Mouse (Mus musculus) CH12.LX (cell line): ENCODE measurements at regions not wholly inside any gene's neighbourhood (a gene's known extent, or its start where the extent isn't known, plus 50 kb on each side); places are given as distances from the start of the nearest gene placed in this dataset.
"Not testable (repeated sequence)": the region's sequence is repeated elsewhere in the genome, so short reads cannot be mapped to it uniquely, and the experiment has no call there.

Source experiments
- DNase-seq: peaks from one replicate; pipeline ENCODE4 v3.0.0-alpha.2; 2013; ENCODE audit errors: extremely low read depth
- H3K27ac ChIP-seq: 2 replicates; pipeline ENCODE4 v1.5.1; 2012; ENCODE audit warnings: low read depth, mild to moderate bottlenecking, control low read depth, moderate library complexity; ENCODE audit not compliant: insufficient read depth
- H3K27me3 ChIP-seq: replicated peaks from 2 replicates; pipeline ENCODE3; 2012; ENCODE audit warnings: inconsistent platforms
- H3K36me3 ChIP-seq, 2 experiments: replicated peaks in 1 of 2; 2 replicates each; pipeline versions ENCODE3 to v1.6.1; 2012; ENCODE audit warnings: inconsistent platforms in 1 of 2, low read length in 1 of 2, mild to moderate bottlenecking in 1 of 2, mixed read lengths in 1 of 2, moderate library complexity in 1 of 2; ENCODE audit not compliant: control insufficient read depth in 1 of 2, insufficient read depth in 1 of 2
- H3K4me1 ChIP-seq, 2 experiments: 2 replicates each; pipeline ENCODE4 v1.6.1; 2012; ENCODE audit warnings: inconsistent platforms in 1 of 2, moderate library complexity in 1 of 2; ENCODE audit not compliant: insufficient read depth in 2 of 2, control insufficient read depth in 1 of 2
- H3K4me2 ChIP-seq: 2 replicates; pipeline ENCODE4 v1.6.1; 2012; ENCODE audit warnings: low read depth, mild to moderate bottlenecking, control low read depth; ENCODE audit not compliant: poor library complexity, insufficient read depth, severe bottlenecking
- H3K4me3 ChIP-seq, 3 experiments: fragments of 150-350 bp in 1 of 3; sonication (generic) in 1 of 3; replicated peaks in 1 of 3; 2 replicates each; pipeline versions ENCODE3 to v1.5.1; 2011 to 2012; ENCODE audit warnings: low read depth in 2 of 3, low read length in 2 of 3, mild to moderate bottlenecking in 2 of 3, moderate library complexity in 2 of 3, control low read depth in 1 of 3, improper control_type of control experiment in 1 of 3, inconsistent platforms in 1 of 3, mixed read lengths in 1 of 3; ENCODE audit not compliant: poor library complexity in 1 of 3
- H3K79me2 ChIP-seq: replicated peaks from 2 replicates; pipeline ENCODE4 v1.6.1; 2012; ENCODE audit warnings: mild to moderate bottlenecking, moderate library complexity; ENCODE audit not compliant: control insufficient read depth, poor library complexity, insufficient read depth, severe bottlenecking; ENCODE audit errors: extremely low read depth
- H3K9ac ChIP-seq: 2 replicates; pipeline ENCODE4 v1.6.1; 2012; ENCODE audit warnings: low read depth, mild to moderate bottlenecking, control low read depth, moderate library complexity; ENCODE audit not compliant: insufficient read depth
- H3K9me3 ChIP-seq: replicated peaks from 2 replicates; pipeline ENCODE3; 2012; ENCODE audit warnings: low read length, inconsistent platforms, mixed read lengths
- BHLHE40 ChIP-seq: IDR thresholded peaks from 2 replicates; pipeline ENCODE4 v1.6.1; 2011; ENCODE audit warnings: mild to moderate bottlenecking, low read depth, low read length, improper control_type of control experiment
- CTCF ChIP-seq, 2 experiments: IDR thresholded peaks in 1 of 2; conservative IDR thresholded peaks in 1 of 2; 2 replicates each; pipeline ENCODE4 v1.5.1; 2011 to 2012; ENCODE audit warnings: low read depth in 2 of 2, low read length in 2 of 2, improper control_type of control experiment in 1 of 2, inconsistent platforms in 1 of 2, mild to moderate bottlenecking in 1 of 2, moderate library complexity in 1 of 2
- E2F4 ChIP-seq: IDR thresholded peaks from 2 replicates; pipeline ENCODE4 v1.6.1; 2011; ENCODE audit warnings: low read depth, low read length, improper control_type of control experiment; ENCODE audit not compliant: insufficient replicate concordance
- ELF1 ChIP-seq: IDR thresholded peaks from 2 replicates; pipeline ENCODE4 v1.6.1; 2014; ENCODE audit warnings: low read depth, mild to moderate bottlenecking, inconsistent platforms, low read length, improper control_type of control experiment
- IRF4 ChIP-seq: IDR thresholded peaks from 2 replicates; pipeline ENCODE4 v1.6.1; 2014; ENCODE audit warnings: low read depth, mild to moderate bottlenecking, inconsistent platforms, low read length, improper control_type of control experiment
- KAT2A ChIP-seq: IDR thresholded peaks from 2 replicates; pipeline ENCODE4 v1.6.1; 2012; ENCODE audit warnings: low read length, improper control_type of control experiment, inconsistent platforms; ENCODE audit not compliant: insufficient replicate concordance
- MAFK ChIP-seq: IDR thresholded peaks from 2 replicates; pipeline ENCODE4 v1.6.1; 2011; ENCODE audit warnings: low read length, improper control_type of control experiment; ENCODE audit not compliant: insufficient replicate concordance
- MAZ ChIP-seq: IDR thresholded peaks from 2 replicates; pipeline ENCODE4 v1.6.1; 2012; ENCODE audit warnings: low read depth, mild to moderate bottlenecking, inconsistent platforms, low read length, improper control_type of control experiment, moderate library complexity
- MEF2A ChIP-seq: IDR thresholded peaks from 2 replicates; pipeline ENCODE4 v1.6.1; 2014; ENCODE audit warnings: low read depth, mild to moderate bottlenecking, inconsistent platforms, low read length, improper control_type of control experiment, borderline replicate concordance
- NRF1 ChIP-seq: IDR thresholded peaks from 2 replicates; pipeline ENCODE4 v1.6.1; 2014; ENCODE audit warnings: low read depth, mild to moderate bottlenecking, inconsistent platforms, low read length, improper control_type of control experiment, moderate library complexity
- RCOR1 ChIP-seq: conservative IDR thresholded peaks from 2 replicates; pipeline ENCODE4 v1.6.1; 2012; ENCODE audit warnings: low read depth, mild to moderate bottlenecking, inconsistent platforms, low read length, improper control_type of control experiment
- SIN3A ChIP-seq: IDR thresholded peaks from 2 replicates; pipeline ENCODE4 v1.6.1; 2012; ENCODE audit warnings: low read length, improper control_type of control experiment, inconsistent platforms
- TCF12 ChIP-seq: IDR thresholded peaks from 2 replicates; pipeline ENCODE4 v1.6.1; 2014; ENCODE audit warnings: low read depth, mild to moderate bottlenecking, inconsistent platforms, low read length, improper control_type of control experiment
- dilution Hi-C: fragments of 300-500 bp; cut with MboI; formaldehyde crosslinking; loops from 2 replicates; pipeline ENCODE4 v1.14.3; 2020; ENCODE audit warnings: low sequenced_read_pairs; ENCODE audit not compliant: extremely low pct_unique_long_range_greater_than_20kb, extremely low pct_ligation_motif_present
- in situ Hi-C: fragments of 300-500 bp; cut with MboI; formaldehyde crosslinking; loops from 3 replicates; pipeline ENCODE4 v1.14.3; 2019; ENCODE audit warnings: low sequenced_read_pairs, low pct_ligation_motif_present, low pct_unique_long_range_greater_than_20kb, mixed read lengths

DNA sequence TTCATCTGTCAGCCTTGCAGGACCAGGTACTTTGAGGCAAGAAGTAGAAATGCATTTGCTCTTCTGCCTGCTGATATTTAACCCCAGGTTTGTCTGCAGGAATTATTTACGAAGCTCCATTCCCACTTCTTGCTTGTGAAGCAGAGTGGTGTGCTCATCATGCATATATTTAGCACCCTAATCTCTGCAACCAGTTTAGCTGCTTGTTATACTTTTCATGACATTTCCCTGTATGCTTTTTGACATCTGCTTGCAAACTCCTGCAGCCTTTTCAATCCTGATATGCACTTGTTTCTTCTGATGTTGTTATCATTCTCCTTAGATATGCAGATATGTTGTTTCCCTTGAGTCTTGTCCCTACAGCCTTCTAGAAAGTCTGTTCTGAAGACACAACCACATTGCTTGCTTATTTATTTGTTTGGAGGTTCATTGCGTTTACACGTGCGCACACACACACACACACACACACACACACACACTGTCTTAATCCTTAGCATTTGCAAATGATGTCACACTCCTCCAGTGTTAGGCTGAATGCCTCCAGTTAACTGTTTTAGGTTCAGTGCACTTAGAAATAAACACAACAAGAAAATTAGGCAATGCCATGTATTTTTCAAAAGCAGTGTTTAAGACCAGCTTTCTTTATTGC is 836.3 kb downstream of the Cetn3 start:
- TF ChIP-seq TCF12 (no peak), CTCF (conservative IDR thresholded peaks at IDR 0.05 in 1 of 2, IDR thresholded peaks at IDR 0.05 in 1 of 2; ENCODE audit: low read depth in 2 of 2, low read length in 2 of 2) (no peak), KAT2A (no peak), MAZ (no peak), RCOR1 (no peak), SIN3A (no peak), BHLHE40 (no peak), ELF1 (no peak), IRF4 (no peak)
- TF ChIP-seq, all 38 proteins: peak for 0
- in situ Hi-C loops, result no loop called here
- H3K4me2 ChIP-seq, result no peak overlapping the region
- DNase-seq, result no peak
- no peaks in the 10 kb centered on the region for H3K4me1 ChIP-seq
- dilution Hi-C loops, result no loop called here
- H3K27ac ChIP-seq, result no peak overlapping the region
- H3K79me2 ChIP-seq, result no peaks in the 10 kb centered on the region
- no peaks in the 10 kb centered on the region for H3K27me3 ChIP-seq
- H3K9me3 ChIP-seq, result no peaks in the 10 kb centered on the region
- H3K9ac ChIP-seq, result no peak overlapping the region
- no peak overlapping the region for H3K4me3 ChIP-seq
- no peaks in the 10 kb centered on the region for H3K36me3 ChIP-seq

DNA sequence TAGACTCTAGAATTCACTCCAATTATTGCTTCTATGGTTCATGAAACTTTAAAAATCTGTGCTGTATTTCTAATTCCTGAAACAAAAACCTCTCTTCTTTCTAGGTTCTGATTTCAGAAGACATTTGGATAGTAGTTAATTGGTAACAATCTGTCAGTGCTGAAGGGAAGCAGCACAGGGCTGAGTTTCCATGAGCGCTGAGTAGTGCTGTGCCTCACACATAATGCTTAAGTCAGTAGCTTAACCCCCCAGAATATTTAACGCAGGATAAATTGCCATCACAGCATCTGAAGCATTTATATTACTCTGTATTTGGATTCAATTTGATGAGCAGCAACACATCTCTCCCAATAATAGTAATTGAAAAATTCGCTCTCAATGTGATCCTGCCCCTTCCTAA is 837.2 kb downstream of the Cetn3 start:
- no peak for DNase-seq
- dilution Hi-C loops (no loop called here), in situ Hi-C loops (no loop called here)

DNA sequence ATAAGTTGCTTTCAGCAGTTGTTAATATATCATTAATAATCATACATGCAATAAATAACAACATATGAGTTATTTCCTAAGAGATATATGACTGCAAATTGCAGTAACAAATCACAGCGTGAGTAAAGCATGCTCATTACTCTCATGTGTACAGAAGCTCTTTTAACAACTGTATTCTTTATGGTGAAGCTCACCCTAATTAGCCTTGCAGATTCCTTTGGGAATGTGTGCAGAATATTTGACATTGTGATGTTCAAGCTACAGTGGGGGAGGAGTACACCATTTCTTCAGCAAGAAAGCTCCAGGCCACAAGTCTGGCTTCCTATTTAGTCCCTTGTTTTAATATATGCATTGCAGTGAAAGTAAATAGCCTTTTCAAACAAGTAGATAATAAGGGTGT is 837.9 kb downstream of the Cetn3 start:
- TF ChIP-seq E2F4, result no peak
- TF ChIP-seq MEF2A, result no peak
- TF ChIP-seq, all 38 proteins: peak for 0
- H3K27ac ChIP-seq, result no peak overlapping the region
- no peak overlapping the region for H3K9ac ChIP-seq
- H3K4me1 ChIP-seq, result no peaks in the 10 kb centered on the region
- dilution Hi-C loops, result no loop called here
- no peaks in the 10 kb centered on the region for H3K79me2 ChIP-seq
- no peaks in the 10 kb centered on the region for H3K27me3 ChIP-seq
- no peak for DNase-seq
- in situ Hi-C loops, result no loop called here
- H3K4me2 ChIP-seq, result no peak overlapping the region
- H3K36me3 ChIP-seq, result no peaks in the 10 kb centered on the region
- no peak overlapping the region for H3K4me3 ChIP-seq
- H3K9me3 ChIP-seq, result no peaks in the 10 kb centered on the region

More for the DNA sequence above, 837.2 kb downstream of the Cetn3 start:
- Histone ChIP-seq H3K9me3 (no peaks in the 10 kb centered on the region), H3K27me3 (no peaks in the 10 kb centered on the region), H3K4me2 (no peak overlapping the region), H3K36me3 (no peaks in the 10 kb centered on the region), H3K4me1 (no peaks in the 10 kb centered on the region), H3K27ac (no peak overlapping the region), H3K79me2 (no peaks in the 10 kb centered on the region), H3K4me3 (no peak overlapping the region), H3K9ac (no peak overlapping the region)
- TF ChIP-seq IRF4, result no peak
- TF ChIP-seq SIN3A, result no peak
- TF ChIP-seq NRF1, result no peak
- TF ChIP-seq MAFK, result no peak
- TF ChIP-seq ELF1, result no peak
- no peak for TF ChIP-seq RCOR1

DNA sequence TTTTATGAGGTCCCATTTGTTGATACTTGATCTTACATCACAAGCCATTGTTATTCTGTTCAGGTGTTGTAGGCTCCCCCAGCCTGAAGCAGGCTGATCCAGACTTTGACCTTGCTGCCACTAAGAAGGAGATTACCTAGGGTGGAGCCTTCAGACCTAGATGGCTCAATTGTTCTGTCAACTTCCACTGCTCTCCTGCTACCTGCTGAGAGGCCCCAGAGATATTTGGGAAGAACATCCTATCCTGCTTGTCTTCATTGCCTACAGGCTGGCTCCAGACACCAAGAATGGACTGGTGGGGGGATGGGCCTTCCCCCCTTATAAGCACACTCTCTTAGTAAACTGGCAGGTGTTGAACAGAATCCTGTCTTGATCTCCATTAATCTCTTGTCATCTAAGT is 845.9 kb downstream of the Cetn3 start:
- H3K4me2 ChIP-seq, in situ Hi-C loops, H3K27me3 ChIP-seq, H3K4me3 ChIP-seq, H3K36me3 ChIP-seq, H3K4me1 ChIP-seq, H3K79me2 ChIP-seq, H3K9me3 ChIP-seq, DNase-seq, H3K27ac ChIP-seq, dilution Hi-C loops, H3K9ac ChIP-seq: not testable (repeated sequence)
